Mouse (Mus musculus) c-Kit-positive CD71-positive TER-119-negative erythroid progenitor cells, embryonic 14.5 days (primary cell): ENCODE data around the gene Tbcel.

ENCODE experiments used
- DNase-seq: peaks from one replicate; pipeline ENCODE4 v3.0.0-alpha.2; 2013; ENCODE audit warnings: low read depth

The Tbcel gene

DNA sequence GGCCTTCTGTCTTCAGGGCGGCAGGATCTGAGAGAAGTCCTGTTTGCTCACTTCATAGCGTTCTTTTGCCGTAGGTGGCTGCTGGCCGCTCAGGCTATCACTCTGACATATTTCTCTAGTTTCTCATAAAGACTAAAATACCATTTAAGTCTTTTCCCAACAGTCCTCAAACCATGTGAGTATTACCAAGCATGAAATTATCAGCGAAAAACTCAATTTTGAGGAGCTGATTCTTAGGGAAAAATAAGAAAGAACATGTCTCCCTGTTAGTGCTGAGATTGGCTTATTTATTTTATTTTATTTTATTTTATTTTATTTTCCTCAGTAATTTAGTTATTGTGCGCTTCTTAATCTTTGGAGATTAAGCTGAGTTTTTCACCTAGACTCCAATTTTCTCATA lies at the start of gene Tbcel:
TSS of gene Tbcel (minus strand) at position 101 of the 400 bp plus-strand sequence.
- no peak for DNase-seq

DNA sequence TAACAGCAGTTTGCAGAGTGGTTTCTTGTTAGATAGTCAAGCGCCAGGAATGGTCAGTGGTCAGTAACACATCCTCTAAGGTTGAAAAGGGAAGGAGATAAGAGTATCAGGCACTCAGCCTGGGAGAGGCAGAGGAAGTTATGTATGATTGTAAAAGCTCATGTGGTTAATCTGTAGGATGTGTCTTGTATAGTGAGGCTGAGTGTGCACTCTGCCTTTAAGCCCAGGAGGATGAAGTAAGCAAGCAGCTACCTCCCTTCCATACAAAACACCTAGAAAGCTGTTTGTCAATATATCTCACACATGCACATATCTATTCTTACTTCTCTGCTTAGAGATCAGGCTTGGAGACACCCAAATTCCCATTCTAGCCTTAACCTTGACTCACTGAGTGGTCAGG lies 47.6 kb upstream of the Tbcel start:
- DNase-seq = no peak

DNA sequence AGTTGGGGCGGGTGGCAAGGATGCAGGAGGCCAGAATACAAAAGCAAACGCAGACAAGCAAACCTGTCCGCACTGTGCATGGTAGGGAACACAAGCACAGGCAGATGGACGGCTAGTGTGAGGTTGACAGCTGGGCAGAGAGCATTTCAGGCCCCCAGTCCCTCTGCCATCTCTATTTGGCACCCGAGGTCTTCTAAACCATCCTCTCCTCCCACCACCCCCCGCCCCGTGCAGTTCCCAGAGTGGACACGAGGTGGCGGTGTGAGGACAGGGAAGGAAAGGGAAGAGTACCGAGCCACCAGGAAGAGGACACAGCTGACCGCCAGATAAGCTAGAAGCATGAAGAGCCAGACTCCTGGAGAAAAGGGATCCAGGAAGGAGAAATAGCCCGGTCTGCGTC lies 42.5 kb upstream of the Tbcel start:
- DNase-seq = peak; percentile 21

DNA sequence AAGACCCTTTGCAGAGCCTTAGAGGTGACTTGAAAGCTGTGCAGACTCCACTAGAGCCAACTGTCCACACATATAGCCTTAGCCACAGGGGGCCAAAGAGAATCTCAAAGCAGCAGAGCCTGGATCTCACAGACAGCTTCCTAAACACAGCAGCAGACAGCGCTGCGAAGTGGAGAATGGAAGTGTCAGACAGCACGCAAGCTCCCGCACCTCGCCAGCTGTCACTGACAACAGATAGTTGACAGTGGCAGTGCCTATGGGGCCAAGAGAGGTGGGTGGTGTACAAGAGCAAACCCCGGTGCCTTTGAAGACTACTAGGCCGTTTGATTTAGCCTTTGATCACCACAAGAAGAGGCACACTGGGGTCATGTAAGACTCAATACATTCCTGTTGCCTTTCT lies 41.4 kb upstream of the Tbcel start:
- DNase-seq = no peak

DNA sequence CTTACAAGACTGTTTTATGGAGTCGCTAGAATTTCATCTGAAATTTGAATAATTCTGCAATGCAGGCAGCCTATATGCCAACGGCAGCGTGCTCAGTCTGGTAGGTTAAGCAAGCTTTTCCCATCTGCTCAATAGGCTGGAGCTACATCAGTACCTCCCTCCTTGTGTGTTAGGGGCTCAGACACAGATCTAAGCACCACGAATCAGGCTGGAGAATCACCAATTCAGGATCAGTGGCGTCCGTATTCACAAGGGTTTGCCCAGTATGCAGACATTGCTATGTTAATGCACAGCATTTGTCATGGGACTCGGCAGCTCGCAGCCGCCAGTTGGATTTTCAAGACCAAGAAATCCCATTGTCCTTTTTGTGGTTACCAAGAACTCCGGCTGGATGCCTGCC lies 36.9 kb upstream of the Tbcel start:
- DNase-seq = no peak

DNA sequence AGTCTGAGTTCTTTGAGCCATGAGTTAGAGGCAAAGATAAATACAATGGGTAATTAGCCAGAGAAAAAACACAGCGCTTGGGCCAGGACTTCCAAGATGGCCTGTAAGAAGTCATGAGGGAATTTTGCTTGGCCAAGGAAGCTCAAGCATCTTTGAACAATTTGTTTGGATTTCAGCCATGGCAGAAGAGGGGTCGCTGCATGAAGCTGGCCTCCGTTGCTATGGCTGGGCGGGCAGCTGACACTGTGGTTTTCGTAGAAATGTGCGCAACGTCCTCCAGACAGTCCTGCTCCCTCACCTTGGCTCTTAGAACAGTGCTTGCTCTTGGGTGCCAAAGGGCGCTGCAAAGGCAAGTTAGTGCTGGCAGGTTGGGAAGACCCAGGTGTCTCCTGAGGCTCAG lies 25.9 kb upstream of the Tbcel start:
- DNase-seq = no peak

DNA sequence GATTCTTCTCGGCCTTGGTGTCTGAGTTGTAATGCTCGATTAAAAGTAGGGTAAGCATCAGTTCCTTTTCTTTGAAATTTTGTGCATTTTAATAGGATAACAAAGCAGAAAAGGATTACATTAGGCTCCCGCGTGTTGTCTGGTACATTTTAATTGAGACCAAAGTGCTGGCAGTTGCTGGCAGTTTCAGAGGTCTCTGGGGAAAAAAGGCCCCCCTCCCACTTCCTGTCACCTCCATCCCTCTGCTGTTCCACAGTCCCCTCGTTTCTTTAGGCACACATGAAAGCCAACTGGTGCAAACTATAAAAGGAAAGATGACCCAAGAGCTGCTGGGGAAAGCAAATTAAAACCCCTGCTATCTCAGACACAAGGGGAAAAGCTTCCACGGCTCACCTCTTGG lies 25.4 kb upstream of the Tbcel start:
- DNase-seq = no peak

DNA sequence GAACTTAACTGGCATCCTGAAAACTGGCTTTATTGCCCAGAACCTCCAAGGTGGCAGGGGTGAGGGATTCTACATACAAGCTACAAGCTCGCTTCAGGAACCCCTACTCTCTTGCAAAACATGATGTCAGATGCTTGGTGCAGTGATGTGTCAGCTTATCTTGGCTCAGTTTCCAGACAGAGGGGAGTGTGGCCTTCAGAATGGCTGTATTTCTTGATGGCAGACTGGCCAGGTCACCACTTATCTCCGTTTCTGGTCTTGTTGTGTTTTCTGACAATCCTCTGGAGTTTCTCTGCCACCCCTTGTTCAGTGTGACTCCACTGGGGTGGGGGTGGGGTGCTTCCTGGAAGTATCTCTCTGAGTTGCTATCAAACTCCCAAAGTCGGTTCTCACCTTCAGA lies 24.3 kb upstream of the Tbcel start:
- no peak for DNase-seq

DNA sequence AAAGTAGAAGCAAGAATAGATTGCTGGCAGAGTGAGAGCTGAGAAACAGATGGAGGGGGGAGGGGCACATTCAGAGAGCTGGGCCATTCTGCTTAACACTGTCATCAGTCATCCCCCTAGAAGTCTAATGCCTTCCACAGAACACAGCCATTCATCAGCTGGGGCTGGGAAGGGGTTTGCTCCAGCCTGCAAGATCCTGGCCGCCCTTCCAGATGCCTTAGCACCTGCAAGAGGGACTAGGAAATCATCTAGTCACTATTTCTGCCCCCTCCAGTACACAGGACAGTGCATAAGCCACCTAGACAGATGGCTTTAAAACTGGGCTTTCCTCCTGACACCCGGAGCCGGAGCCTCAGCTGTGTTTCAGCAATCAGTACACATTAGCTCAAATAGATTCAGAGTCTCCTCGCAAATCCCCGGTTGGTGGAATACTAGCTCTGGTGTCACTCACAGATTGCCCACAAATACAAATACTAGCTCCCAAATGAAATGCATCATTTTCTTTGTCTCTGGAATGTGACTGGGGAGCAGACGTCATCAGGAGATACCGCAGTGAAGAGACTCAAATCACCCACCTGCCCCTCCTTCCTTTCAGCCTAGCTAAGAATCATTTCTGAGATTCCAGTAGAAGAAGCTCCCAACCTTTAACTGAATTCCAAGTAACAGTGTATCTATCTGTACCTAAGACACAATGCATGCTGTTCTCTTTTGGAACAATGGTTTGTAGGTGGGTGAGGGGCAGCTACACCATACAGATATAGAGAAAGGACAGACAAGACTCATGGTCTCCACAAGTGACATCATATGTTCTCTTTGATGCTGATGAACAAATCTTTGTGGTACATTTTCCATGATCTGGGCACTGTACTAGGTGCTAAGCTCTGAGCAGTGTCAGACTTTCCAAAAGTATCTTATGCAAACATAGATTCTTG lies 22.9 kb upstream of the Tbcel start:
- no peak for DNase-seq

DNA sequence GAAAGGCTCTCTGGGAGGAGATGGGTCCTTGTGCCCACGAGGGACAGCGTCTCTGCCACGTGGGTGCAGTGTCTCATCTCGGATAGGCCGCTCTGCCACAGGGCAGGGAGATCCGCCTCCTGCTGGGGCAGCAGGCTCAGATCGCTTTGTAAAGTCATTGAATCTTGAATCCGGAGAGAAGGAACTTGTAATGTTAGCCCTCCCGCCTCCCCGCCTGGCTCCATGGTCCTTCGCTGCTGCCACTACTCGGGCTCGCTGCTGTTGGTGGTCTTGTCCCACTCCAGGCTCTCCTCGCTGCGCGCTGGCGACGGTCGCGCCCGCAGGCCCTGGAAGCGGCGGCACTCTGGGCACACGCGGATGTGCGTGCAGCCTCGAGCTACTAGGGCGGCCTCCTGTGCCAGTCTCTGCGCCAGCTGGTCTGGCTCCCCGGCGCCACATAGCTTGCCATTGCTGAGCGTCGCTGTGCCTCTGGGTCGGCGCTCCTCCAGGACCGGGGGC lies 13.0 kb upstream of the Tbcel start:
- DNase-seq = no peak

DNA sequence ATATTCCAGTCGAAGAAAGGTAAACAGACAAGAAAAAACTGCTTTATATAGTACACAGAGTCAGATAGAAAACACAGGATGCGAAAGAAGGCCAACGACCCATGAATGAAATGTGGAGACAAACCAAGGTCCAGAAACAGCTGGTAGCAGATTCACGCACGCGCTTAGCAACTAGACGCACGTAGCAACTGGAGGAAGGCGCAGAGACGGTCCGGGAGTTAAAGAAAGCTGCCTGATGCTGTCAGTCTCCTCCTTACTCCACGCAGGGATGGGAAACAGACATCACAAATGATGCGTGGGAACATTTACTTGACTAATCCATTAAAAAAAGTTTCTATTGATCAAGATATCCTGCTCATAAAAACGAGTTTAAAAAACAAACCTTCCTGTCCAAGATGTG lies 10.6 kb upstream of the Tbcel start:
- DNase-seq = no peak

DNA sequence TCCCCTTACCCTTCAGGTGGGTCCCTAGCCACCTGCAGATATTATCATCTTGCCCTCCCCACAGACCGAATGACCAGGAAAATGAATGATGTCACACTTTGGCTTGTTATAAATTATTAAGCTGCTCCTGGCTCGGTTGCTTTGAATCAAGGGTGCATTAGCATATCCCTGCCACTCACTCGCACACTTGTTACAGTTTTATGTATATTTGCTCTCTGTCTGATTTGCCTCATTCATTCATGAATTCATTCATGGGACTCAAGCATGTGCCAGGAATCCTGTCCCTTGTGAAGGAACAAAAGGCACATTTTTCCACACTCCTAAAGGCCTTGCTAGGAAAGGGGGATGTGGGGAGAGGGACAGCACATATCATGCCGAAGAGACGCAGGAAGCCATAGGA lies 5.5 kb upstream of the Tbcel start:
- no peak for DNase-seq

DNA sequence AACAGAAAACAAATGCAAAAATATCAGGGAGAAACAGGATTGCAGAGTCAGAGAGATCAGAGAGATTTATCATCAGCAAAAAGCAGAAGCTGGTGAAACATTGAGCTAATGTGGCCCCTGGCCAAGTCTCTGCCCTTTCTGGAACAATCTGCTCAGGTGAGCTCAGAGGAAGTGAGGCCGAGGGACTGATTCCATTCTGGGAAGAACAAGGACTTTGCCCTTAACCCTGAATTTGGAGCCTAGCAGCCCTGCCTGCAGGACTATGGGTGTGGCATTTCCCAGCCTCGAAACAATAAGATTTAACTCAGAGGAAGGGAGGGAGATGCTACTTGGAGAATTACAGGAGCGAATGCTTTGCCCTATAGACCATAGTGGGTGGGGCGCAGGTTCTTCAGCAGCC lies 4.7 kb upstream of the Tbcel start:
- DNase-seq = no peak

DNA sequence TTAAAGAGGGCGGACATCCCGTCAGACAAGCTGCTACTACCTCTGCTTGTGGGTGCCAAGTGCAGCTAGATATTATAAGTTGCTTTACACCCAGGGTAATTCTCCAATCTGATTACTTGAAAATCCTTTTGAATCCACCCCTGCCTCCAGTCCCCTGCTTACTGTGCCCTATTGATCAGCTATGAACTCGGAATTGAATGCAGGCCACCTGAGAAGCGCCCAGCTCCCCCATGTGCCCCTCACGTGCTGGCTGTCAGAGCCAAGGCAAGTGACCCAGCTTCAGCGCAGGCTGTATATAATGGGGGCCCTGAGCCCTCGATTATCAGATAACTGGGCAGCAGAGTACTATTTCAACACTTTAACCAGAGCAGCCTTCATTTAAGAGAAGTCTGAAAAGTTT lies 626 bp upstream of the Tbcel start:
- DNase-seq = no peak

DNA sequence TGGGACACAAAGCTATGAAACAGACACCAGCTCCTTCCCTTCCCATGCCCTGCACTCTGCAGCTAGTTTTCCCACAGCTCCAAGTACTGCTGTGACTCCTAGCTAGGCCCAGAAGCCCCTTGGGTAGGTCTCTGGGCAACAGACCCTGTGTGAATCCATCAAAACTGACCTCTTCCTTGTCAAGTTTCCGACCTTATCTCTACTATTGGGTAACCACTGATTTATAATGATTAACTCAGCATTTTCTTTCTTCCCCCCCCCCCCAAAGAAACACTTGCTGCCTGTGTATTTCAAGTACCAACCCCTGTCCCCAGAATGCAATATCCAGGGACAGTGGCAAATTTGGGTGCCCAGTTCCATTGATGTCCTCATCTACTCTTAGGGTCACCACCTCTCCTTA lies 587 bp downstream of the Tbcel start:
- DNase-seq = no peak

DNA sequence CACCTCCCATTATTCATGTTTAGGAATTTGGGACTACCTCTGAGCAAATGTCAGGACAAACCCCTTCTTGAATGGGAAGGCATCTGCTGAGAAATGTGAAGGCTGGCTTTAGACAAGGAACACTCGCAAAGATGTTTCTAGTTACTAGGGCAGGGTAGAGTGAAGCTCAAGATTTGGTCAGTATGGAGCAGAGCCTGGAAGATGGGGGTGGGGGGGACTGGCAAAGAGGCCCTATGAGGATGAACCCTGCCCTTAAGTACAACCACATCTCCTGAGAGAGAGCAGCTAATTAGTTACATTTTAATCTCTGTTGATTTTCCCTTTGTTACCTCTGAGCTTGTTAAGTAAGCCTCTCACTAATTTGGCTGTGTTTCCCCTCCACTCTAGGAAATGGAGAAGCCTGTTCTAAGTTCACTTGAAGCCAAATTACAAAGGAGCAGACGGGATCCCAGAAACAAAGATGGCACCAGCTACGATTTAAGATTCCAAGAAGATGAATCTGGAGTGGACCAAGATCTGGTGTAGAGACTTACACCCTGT lies 2.6 kb downstream of the Tbcel start:
- no peak for DNase-seq

DNA sequence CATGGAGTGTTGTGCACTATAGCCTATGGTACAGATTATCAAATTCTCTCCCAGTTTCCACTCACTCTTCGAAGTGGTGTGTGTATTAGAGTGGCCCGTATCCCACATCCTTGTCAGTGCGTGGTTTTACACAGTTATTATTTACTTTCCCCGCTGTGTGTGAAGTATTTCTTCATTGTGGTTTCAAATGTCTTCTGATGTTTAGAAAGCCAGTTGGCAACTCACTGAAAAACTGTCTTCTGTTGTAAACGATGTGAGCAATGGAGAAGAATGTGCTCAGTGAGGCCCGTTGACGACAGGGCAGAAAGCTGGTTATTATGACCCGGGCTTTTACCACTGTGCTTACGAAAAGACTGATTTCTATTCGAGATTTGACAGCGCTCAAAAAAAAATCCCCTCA lies 3.0 kb downstream of the Tbcel start:
- DNase-seq = no peak

DNA sequence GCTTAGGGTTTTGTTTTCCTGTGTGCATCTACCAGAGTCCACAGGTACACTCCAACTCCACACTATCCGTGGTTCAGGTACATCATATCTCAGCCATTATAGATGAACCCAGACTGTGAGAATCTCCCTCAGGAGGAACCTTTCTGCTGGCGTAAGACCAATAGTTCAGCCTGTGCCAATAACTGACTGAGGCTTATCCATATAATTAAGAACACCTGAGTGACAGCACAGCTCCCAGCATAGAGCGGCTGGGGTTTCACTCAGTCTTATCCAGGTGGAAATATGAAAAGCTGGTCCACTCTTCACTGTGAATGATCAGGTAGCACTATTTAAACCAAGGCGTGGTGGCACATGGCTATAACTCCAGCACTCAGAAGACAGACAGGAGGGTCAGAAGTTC lies 3.9 kb downstream of the Tbcel start:
- DNase-seq = no peak

DNA sequence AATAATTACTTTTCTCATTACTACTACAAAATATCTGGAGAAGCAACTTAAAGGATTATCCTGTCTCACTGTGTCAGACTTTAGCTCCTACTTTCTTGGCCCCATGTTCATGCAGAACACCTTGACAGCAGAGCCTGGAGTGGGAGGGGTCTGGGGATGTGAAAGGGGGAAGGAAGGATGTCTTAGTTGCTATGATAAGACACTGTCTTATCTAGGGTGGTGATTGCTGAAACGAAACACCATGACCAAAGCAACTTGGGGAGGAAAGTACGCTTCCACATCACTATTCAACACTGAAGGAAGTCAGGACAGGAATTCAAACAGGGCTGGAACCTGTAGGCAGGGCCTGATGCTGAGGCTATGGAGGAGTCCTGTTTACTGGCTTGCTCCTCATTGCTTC lies 11.3 kb downstream of the Tbcel start:
- DNase-seq = no peak

DNA sequence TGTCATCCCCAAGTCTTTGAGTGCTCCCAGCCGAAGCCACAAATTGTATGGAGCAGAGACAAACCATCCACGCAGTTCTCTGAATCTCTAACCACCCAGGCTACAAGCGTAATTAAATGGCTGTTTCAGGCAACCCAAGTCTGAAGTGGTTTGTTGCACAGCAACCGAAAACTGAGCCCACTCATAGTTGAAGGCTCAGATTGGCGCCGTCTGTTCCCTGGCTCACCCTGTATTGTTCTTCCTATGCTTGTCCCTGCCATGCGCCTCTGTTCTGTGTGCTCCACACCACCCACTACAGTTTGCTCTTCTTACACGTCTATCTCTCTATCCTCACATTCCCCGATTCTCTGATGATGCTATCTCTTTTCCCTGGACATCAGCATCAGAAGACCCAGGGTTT lies 15.8 kb downstream of the Tbcel start:
- no peak for DNase-seq

DNA sequence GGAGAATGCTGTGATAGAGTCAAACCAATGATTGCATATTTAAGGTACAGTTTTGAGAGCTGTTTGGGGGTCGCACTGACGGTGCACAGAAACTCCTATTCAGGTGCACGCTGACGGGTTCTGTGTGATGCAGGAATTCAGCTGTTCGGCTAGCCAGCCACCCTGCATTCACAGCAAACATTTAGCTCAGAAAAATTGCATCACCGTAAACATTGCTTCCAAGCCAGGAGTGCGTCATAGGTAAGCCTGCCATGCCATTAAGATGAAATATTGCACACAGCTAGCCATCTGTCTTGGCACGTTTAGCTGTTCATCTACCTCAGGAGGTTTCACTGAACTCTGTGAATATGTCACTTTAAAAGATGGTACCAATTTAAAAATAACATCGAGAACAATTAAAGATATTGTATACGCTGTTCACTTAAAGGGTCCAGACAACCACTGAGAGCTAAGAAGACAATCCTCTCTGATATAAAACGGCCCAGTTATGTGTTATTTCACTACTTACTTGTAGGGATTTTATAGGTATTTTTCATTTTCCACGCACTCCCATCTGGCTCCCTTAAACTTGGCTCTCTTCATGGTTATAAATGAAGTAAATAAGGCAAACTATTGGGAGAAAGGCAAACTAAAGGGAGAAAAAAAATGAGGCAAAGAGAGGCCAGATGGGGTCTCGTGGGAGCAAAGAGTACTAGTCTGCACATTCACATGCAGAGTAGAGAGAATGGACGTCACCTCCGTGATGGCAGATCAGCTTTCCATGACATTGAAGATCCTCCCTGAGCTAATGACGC lies 16.8 kb downstream of the Tbcel start:
- DNase-seq = no peak

DNA sequence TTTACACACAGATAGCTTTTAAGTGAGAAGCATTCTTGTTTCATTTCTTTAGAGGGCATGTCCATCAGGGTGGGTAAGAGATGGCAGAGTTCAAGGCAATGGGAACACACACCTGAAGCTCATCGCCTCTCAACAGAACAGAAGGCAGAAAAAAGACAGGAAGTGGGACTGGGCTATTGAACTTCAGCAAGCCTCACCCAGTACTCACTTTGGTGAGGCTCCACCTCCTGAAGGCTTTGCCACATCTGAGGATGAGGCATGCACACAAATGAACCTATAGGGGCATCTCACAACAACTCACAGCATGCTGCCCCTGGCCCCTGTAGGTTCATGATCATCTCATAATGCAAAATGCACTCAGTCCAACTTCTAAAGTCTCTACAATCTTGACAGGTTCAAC lies 19.5 kb downstream of the Tbcel start:
- DNase-seq = no peak

DNA sequence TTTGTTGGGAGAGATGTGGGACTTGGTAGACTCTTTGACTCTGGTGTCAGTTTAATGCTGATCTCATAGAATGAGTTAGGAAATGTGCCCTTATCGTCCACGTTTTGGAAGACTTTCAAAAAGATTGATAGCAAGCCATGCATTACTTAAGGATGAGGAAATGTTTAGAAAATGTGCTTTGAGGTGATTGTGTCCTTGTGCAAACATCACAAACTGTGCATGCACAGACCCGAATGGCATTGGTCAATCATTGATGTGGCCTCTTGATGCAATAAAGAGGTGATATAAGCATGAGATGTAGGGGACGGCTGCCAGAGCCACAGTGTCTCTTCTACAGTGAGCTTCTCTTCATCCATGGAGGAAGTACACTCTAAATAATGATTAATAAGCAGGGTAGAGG lies 20.7 kb downstream of the Tbcel start:
- no peak for DNase-seq
